Mouse (Mus musculus): ENCODE measurements around the gene Arf5. TPM values are rescaled to one million over a fixed set of nuclear protein-coding genes. Genes with fewer than 3 reads are reported as not detected.

Gene Arf5
- polyA plus RNA-seq, 1 experiment from 2014 or later = 376 TPM

DNA sequence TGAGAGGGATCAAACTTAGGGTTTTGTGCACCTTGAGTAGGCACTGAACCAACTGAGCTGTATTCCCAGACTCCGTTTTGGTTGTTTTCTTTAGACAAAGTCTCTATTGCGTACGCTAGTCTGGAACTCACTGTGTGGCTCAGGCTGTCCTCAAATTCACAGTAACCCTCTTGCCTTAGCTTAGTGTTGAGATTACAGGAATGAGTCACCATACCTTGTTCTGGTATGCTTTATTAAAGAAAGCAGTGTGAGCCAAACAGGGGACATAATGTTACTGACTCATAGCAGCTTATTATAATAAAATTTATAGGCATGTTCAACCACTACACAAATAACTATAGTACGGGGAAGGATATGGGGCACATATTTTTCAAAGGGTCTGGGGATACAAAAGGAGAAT is 50.9 kb downstream of the Arf5 start:
- Histone ChIP-seq H3K27ac (ENCODE audit: low read depth) (no peak overlapping the region), H3K9me3 (ENCODE audit: low read depth, low read length) (no peaks in the 10 kb centered on the region), H3K4me2 (no peak overlapping the region), H3K27me3 (ENCODE audit: insufficient read depth, low read length) (no peaks in the 10 kb centered on the region), H3K36me3 (ENCODE audit: insufficient read depth) (no peaks in the 10 kb centered on the region), H3K4me3 (ENCODE audit: low read depth, low read length) (no peak overlapping the region), H3K9ac (no peak overlapping the region), H3K4me1 (ENCODE audit: insufficient read depth) (0 out of 2 replicates have a peak, but pooled peaks cover 4% of the 10 kb centered on the region)
- ATAC-seq (ENCODE audit: insufficient read depth) (no peak), DNase-seq (no peak)
- 83% methylated on average over 4 of the region's 4 CpGs for WGBS
- TF ChIP-seq CTCF (IDR thresholded peaks at IDR 0.05; ENCODE audit: low read depth) = no peak

DNA sequence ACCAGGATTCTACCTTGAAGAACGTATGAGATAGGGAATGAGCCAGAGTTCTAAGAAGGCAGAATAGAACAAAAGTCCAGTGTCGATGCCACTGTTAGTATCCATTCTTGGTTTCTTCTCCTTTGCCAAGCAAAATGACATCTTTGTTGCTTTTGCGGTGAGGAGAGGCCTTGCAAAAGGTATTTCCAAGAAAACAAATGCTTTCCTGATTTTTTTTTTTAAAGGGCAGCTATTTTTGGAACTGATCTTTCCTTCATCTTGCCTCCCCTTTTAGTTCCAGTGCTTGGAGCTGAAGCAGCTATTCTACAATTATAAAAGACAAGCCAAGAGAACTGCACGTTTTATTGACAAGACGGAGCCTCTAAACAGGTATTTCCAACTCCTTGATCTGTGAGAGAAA is 51.5 kb downstream of the Arf5 start, which contains the start of gene Snd1:
Gene Snd1, plus strand, starts transcription at position 301 of the 400 bp plus-strand sequence.
- Histone ChIP-seq H3K36me3 (ENCODE audit: insufficient read depth) (no peaks in the 10 kb centered on the region), H3K9ac (no peak within 1 kb of the TSS), H3K4me3 (ENCODE audit: low read depth, low read length) (no peak within 1 kb of the TSS), H3K4me2 (no peak within 1 kb of the TSS), H3K27ac (ENCODE audit: low read depth) (no peak within 1 kb of the TSS), H3K9me3 (ENCODE audit: low read depth, low read length) (no peaks in the 10 kb centered on the region), H3K4me1 (ENCODE audit: insufficient read depth) (0 out of 2 replicates have a peak, but pooled peaks cover 4% of the 10 kb centered on the region), H3K27me3 (ENCODE audit: insufficient read depth, low read length) (no peaks in the 10 kb centered on the region)
- ATAC-seq (ENCODE audit: insufficient read depth) (no peak), DNase-seq (no peak)
- WGBS = 81% methylated on average over 5 of the region's 5 CpGs
- no peak for TF ChIP-seq CTCF (IDR thresholded peaks at IDR 0.05; ENCODE audit: low read depth)

Other genes with a start within 250 kb of the Arf5 start
- 19.8 and 21.9 TPM in 2 replicates for gene Zfp800, start 25.6 kb upstream of the Arf5 start, polyA plus RNA-seq (2014; fragmentation: Nextera tagmentation; extraction: Ambion mirVana)
- gene Fscn3, start 4.2 kb downstream of the Arf5 start, polyA plus RNA-seq (2014; fragmentation: Nextera tagmentation; extraction: Ambion mirVana) = not detected in 2 replicates
- gene Gcc1, start 4.8 kb downstream of the Arf5 start, polyA plus RNA-seq (2014; fragmentation: Nextera tagmentation; extraction: Ambion mirVana) = 7.1 and 7.3 TPM in 2 replicates
- gene Pax4, start 25.8 kb downstream of the Arf5 start, polyA plus RNA-seq (2014; fragmentation: Nextera tagmentation; extraction: Ambion mirVana) = not detected in 2 replicates
- 142 and 145 TPM in 2 replicates for gene Snd1, start 51.6 kb downstream of the Arf5 start, polyA plus RNA-seq (2014; fragmentation: Nextera tagmentation; extraction: Ambion mirVana)

Data from lung, embryonic 14.5 days (tissue).